Mouse (Mus musculus): ENCODE results near the gene Rhd.

Rhd gene

DNA sequence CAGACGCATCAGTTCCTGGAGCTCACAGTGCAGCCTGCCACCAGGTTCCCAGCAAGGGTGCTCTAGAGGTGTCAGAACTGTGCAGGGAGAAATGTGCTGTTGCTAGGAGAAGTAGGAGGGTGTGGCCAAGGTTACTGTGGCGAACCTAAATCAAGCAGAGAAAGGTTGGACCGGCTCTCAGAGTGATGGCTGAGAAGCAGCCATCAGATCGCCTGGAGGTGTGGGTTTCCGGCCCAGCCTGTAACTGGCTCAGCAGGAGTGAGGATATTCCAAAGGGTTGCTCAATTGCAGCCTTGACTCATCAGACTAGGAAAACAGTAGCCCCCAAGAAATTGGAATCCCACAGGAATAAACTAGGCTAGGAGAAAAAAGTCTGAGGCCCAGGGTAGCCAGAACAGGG lies 7.8 kb upstream of the Rhd start:
- no peak for DNase-seq (ENCODE audit: low read depth, low spot score)

DNA sequence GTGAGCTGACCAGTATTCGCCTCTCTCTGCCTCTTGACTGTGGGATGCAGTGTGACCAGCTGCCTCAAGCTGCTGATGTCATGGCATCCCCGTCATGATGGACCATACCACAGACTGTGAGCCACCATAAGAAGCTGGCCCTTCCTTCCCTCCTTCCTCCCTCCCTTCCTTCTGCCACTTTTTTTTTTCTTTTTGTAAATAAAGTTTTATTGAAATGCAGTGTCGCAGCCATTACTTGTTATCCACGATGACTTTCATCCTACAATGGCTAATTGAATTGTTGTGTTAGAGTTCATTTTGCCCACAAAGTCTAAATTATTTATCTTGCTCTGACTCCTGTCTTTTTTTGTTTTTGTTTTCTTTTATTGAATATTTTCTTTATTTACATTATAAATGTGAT lies 5.8 kb upstream of the Rhd start:
- no peak for DNase-seq (ENCODE audit: low read depth, low spot score)

DNA sequence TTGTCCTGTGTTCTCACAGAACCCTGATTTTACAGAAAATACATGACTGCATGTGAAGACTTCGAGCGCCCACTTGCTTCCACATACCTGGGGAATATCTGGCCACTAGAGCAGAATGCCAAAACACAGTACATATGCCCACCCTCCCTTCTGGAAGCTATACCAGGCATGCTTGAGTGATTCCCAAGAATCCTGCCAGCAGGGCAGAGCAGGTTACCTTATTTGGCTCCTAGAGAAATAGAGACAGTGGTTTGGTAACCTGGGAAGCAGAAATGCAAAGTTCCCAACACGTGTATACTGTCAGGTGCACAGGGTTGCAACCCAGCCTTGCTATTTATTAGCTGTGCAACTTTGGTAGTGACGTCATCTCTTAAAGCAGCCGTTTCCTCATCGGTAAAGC lies 2.5 kb upstream of the Rhd start:
- DNase-seq (ENCODE audit: low read depth, low spot score): no peak

DNA sequence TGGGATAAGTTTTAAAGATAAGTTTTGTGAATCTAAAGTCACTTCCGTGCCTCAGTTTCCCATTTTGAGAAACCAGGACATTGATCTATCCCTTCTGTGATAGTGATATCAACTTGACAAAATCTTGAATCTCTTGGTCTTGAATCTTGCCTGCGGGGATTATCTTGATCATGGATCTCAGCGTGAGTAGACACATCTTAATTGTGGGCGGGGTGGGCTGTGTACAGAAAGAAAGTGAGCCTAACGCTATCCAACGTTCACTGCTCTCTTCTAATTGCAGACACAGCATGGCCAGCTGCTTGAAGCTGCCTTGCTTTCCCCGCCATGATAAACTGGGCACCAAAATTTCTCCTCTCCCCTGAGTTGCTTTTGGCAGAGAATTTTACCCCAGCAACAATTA lies 1.3 kb upstream of the Rhd start:
- no peak for DNase-seq (ENCODE audit: low read depth, low spot score)

DNA sequence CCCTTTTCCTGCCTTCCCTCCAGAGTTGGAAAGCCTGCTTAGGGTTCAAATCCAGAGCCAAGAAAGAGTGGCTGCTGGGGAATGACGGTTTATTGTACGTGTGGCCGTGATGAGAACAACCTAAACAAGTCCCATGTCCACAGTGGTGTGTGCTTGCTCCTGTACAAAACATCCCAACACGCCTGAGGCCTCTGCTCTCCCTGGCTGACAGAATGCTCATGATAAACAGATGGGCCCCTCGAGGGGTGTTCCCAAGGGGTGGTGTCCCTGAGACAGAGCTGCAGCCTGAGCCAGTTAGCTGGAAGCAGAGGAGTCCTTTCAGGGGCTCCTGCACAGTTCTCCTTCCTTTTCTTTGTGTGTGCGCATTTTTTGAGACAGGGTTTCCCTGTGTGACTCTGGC lies 1.0 kb downstream of the Rhd start:
- DNase-seq (ENCODE audit: low read depth, low spot score): no peak

DNA sequence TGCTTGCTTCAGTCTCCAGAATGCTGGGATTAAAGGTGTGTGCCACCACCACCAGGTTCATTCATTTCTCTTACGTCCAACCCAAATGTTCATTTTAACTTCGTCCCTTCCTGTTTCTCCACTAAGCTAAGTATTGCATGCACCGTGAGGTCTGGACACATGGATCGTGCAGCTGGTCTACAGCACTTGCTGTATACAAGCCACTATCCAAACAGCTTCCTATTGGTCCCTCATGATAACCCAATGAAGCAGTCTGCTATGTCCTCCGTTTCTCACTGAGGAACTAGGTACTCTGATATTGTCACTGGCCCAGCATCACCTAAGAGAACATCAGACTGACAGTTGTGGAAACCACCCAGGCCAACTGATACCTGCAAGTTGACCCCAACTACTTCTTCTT lies 1.5 kb downstream of the Rhd start:
- no peak for DNase-seq (ENCODE audit: low read depth, low spot score)

DNA sequence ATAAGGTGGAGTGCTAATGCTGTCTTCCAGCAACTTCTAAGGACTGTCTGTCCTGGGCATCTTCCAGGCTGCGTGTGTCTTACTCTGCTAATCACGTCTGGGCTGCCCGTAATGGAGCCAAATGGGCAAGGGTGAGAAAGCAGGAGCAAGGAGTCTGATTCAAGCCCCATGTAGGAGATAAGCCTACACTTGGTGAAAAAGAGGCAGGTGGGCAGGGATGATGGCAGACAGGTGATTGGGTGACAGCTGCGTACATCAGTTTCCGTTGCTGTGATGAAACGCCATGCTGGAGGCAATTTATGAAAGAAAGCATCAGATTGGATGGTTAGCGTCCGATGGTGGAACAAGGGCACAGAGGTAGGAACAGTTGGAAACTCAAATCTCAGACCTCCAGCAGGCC lies 2.9 kb downstream of the Rhd start:
- DNase-seq (ENCODE audit: low read depth, low spot score): no peak

DNA sequence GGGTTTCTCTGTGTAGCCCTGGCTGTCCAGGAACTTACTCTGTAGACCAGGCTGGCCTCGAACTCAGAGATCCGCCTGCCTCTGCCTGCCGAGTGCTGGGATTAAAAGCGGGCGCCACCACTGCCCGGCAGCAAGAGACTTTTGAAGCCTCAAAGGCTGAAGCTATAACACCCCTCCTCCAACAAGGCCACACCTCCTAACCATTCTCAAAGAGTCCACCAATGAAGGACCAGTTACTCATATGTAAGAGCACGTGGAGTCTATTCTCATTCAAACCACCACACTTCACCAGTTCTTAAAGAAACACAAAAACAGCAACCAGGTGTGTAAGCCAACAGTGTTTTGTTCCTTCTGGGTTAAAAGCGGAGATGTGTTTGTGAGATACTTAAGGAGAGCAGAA lies 3.3 kb downstream of the Rhd start:
- no peak for DNase-seq (ENCODE audit: low read depth, low spot score)

DNA sequence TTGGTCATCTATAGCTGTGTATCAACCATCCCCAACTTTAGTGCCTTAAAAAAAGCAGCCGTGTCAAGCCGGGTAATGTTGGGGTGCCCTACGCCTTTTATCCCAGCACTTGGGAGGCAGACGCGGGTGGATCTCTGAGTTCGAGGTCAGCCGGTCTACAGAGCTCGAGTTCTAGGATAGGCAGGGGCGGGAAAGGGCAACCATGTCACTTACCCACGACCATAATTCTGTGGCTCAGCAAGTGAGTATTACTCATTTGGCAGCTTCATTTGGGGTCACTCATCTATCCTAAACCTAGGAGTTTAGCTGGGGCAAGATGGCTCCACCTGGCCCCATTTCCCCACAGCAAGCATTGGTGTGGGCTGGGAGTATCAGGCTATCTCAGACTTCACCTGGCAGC lies 3.7 kb downstream of the Rhd start:
- no peak for DNase-seq (ENCODE audit: low read depth, low spot score)

DNA sequence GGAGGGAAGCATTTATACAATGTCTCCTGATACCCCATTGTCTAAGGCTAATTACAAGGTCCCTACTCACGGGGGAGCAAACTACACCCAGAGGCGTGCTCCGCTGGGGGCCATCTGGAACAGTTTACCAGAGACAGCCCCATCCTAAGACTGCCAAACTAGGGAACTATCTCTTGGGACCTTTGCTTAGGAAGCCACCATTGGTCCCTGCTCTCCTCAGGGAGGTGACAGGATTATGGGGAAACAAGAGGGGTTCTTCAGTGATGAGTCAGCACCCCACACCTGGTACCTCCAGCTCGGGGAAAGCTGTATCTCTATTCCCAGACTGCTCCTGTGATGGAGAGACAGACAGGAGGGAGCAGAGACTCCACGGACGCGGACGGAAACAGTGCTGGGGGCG lies 4.2 kb downstream of the Rhd start:
- no peak for DNase-seq (ENCODE audit: low read depth, low spot score)

DNA sequence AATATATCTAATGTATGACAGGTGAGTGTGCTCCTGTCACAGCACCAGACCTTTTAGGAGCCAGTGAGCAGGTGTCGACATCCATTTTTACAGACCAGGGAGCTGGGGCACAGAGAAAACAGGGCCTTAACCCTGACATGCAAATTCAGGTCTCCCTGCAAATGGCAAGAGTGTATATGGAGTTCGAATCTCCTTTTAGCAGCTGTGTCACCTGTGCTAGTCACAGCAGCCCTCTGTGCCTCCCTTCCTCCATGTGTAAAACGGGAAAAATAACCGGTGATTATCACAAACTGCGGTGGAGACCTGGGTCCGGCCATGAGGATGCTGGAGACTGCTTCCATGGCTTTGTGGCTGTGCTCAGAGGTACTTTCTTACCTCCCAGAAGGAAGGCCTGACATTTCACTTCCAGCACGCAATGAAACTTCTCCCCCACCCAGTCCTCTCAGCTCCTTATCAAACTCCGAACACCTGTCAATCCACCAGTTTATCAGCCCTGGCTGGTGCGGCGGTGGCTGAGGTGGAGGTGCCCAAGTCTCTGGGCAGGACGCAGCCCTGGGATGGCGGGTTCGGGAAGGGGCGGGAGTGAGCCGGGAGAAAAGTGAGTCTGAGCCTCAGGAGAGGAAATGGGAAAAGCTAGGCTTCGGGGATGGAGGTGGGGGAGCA lies 4.9 kb downstream of the Rhd start:
- DNase-seq (ENCODE audit: low read depth, low spot score): no peak

DNA sequence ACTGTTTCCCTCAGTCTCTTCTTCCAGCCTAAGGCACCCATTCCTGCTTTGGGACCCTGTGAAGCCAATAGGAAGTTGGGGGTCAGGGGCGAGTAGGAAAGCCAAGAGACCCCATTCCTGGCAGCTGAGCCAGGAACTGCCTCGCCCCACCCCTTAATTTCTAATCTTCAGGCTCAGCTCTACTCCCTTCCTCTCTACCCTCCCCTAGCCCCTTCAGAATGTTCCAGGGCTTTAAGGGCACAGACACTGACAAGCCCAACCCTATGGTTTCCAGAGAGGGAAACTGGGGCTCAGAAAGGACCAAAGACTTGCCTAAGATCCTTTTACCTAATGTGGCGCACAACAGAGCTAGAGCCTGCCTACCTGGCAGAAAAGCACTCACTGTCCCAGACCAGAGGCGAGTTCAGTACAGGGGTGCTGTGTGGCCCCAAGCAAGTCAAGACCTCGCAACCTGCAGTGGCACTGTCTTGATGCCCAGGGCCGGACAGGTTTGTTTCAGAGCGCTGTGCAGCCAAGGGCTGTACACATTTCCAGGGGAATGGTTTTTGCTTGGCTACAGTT lies 5.6 kb downstream of the Rhd start:
- DNase-seq (ENCODE audit: low read depth, low spot score): no peak

DNA sequence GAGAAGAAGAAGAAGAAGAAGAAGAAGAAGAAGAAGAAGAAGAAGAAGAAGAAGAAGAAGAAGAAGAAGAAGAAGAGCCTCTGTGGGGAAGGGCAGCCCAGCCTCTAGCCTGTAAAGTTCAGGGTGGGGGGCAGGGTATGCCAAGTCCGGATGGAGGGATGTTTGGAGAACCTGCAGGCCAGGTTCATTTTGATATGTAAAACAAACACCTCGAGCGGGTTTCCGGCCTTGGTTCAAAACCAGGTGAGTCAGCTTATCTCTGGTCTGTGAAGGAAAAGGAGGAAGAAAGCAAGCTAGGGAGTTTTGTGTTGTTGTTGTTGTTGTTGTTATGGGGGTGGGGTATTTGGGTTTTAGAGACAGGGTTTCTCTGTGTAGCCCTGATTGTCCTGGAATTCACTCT lies 7.1 kb downstream of the Rhd start:
- DNase-seq (ENCODE audit: low read depth, low spot score): no peak

DNA sequence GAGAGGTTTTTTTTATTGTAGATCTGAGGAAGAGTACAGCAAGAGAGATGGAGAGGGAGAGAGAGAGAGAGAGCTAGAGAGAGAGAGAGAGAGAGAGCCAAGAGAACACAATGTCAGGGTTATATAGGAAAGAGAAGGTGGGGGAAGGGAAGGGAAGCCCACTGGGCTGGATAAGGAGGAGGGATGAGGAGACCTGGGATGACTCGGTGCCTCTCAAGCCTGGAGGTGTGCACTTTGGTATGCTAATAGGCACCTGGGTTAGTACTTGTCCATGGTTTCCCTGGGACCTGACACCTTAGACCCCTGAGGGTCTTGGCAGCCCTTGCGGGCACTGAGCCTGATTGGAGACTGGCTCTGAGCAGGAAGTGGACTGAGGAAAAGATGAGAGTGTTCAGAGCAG lies 7.6 kb downstream of the Rhd start:
- no peak for DNase-seq (ENCODE audit: low read depth, low spot score)

DNA sequence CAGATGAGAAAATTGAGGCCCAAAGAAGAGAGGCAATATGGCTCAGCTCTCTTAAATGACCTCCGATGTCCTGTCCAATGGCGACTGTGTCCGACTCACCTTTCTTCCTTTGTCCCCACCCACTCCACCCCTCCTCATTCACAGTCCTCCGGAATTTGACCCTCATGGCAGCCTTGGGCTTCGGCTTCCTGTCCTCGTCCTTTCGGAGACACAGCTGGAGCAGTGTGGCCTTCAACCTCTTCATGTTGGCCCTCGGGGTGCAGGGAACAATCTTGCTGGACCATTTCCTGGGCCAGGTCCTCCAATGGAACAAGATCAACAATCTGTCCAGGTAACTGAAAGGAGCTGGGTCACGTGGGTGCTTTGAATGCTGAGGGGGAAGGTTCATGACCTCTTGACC lies 11.8 kb downstream of the Rhd start:
- DNase-seq (ENCODE audit: low read depth, low spot score): no peak

DNA sequence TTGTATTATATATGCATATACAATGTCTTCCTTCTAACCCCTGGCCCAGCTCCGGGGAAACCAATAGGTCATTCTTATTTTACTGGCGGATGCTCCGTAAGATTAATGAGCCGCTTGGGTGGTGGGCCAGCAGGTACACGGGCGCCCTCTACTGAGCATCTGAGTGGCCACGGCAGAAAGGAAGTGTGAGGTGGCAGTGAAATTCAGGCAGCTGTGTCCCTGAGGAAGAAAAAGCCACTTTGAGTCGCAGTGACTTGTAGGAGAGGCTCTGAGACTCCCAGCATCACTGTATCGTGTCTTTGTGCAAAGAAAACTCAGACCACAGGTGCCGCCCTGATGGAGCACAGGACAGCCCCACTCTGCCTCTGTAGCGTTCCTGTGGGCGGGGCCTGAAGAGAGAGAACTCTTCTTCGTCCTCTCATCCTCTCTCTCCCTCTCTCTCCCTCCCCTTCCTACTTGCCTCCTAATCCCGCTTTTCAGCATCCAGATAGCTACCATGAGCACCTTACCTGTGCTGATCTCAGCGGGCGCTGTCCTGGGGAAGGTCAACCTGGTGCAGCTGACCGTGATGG lies 15.2 kb downstream of the Rhd start:
- DNase-seq (ENCODE audit: low read depth, low spot score): peak; percentile 12

DNA sequence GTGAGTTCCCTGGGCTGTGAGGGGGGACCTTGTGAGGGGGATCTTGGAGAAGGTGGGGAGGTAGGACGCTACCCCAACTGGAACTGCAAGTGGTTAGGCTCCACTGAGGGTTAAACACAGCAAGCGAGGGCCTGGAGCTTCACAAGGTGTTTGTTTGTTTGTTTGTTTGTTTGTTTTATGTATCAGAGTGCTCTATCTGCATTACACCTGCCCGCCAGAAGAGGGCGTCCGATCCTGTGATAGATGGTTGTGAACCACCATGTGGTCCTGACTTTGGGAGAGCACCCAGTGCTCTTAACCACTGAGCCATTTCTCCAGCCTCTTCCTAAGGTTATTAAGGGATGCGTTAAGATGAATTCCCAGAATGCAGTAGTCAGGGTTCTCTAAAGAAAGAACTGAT lies 15.7 kb downstream of the Rhd start:
- no peak for DNase-seq (ENCODE audit: low read depth, low spot score)

DNA sequence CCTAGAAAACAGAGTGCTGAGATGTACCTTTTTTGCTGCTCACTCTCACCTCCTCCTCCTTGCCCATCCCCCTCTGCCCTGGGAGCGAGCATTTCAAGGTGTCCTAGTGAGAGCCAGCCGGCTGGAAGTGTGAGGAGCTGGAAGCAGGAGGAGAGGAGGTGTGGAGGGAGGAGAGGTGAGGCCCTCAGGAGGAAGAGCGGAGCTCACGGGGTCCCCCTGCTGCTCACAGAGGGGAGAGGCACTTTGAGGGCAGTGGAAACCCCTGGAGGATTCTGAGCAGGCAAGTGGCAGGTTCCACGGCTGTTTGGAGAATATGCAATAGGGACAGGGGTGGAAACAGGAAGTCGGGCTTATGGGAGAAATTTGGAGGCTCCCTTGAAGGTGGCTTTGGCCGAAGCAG lies 18.9 kb downstream of the Rhd start:
- no peak for DNase-seq (ENCODE audit: low read depth, low spot score)

DNA sequence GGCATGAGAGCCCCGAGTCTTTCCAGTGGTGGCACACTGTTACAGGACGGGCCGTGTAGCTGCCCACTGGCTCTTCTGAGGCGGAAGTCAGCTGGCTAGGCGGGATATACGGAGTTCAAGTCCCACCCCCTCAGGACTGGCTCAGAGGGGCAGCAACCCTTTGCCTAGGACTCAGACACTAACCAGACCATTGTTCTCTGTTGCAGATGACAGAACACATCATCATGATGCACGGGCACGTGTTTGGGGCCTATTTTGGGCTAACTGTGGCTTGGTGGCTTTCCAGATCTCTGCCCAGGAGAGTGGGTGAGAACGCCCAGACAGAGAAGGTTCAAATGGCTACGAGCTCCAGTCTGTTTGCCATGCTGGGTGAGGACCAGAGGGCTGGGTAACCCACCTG lies 19.5 kb downstream of the Rhd start:
- DNase-seq (ENCODE audit: low read depth, low spot score): no peak

DNA sequence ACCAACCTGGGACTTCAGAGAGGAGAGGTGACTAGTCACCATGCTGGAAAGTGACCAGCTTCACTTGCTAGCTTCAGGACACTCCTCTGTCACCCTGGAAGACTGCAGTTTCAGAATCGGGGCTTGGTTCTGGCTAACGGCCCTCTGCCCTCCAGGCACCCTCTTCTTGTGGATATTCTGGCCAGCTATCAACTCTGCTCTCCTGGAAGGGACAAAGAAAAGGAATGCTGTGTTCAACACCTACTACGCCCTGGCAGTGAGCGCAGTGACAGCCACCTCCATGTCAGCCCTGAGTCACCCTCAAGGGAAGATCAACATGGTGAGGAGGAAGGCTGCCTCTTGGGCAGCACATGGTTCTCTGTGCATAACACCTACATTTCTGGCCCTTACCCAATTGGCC lies 20.0 kb downstream of the Rhd start:
- no peak for DNase-seq (ENCODE audit: low read depth, low spot score)

DNA sequence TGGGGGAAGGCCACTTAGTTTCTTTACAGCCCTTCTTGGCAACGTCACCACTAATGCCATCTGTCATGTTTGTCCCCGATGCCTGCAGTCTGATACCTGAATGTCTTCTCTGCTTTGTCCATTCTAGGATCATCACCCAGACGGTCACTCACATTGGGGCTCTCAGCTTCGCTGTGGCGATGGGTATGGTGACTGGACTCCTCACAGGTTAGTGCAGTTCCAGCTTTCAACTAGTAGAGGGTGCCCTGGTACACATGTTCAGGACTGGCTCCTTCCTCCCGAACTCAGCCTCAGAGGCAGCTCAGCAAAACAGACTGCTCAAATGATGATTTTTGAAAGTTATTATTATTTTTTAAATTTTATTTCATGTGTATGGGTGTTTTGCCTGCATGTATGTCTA lies 27.8 kb downstream of the Rhd start:
- no peak for DNase-seq (ENCODE audit: low read depth, low spot score)

DNA sequence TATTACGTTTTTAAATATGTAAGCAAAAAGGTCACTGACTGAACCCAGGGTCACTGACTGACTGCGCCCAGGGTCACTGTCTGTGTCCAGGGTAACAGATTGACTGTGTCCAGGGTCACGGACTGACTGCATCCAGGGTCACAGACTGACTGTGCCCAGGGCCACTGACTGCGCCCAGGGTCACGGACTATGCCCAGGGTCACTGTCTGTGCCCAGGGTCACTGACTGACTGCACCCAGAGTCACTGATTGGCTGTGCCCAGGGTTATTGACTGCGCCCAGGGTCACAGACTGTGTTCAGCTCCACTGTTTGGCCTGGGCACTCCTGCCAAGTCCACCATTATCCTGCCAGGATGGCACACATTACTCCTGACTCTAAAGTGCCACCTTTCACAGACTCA lies 32.9 kb downstream of the Rhd start:
- DNase-seq (ENCODE audit: low read depth, low spot score): no peak

DNA sequence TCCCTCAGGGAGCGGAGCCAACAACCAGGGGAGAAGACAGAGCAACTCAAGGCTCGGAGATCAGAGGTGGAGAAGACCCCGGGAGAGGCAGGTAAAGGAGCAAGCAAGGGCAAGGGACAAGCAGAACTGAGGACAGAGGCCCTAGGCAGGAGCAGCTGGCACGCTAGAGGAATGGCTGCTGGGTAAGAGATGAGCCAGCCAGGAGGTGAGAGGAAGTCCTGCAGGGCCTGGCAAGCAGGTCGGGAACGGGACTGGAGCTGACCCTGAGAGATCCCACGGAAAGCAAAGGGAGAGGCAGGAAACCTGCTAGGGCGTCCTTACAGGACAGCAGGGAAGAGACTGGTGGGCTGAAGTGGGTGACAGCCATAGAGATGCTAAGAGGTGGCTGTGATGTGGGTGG lies 36.8 kb downstream of the Rhd start:
- no peak for DNase-seq (ENCODE audit: low read depth, low spot score)

DNA sequence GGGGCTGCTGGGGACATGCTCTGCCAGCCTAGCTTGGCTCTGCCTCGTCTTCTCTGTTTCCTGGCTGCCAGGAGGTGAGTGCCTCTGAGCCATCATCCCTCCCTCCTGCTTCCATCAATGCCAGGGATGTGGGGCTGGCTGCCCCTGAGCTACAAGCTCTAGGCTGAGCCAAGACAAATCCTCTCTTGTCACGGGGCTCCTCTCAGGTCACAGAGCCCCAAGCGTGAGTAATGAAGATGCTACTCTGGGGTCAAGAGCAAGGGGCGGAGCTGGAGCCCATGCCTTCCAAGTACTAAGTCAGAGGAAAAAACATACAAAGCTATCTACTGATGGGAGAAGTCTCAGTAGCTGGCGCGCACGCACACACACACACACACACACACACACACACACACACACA lies 38.7 kb downstream of the Rhd start:
- no peak for DNase-seq (ENCODE audit: low read depth, low spot score)

Data from brain, embryonic 18.5 days (tissue).